Mouse (Mus musculus): ENCODE measurements around the gene Cadps.

DNA sequence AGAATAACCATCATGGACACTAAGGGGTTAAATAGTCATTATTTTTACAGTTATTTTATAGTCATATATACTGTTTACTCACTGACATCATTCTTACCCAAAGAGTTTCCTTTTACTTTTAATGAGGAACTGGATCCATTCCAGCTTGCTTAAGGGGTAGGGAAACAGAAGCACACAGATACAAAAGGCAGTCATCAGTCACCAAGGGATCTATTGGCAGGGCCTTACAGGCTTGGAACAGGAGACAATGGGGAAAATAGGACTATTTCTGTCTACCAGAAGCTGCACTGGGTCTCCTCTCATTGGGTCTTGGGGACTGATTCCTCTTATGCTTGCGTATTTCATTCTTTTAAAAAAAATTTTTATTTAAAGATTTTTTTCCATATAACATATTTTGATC, 46.7 kb upstream of the Cadps start:
- no peak for TF ChIP-seq IRF4 (IDR thresholded peaks at IDR 0.05; ENCODE audit: low read depth, low read length)
- TF ChIP-seq ELF1 (IDR thresholded peaks at IDR 0.05; ENCODE audit: low read depth, low read length) = no peak
- TF ChIP-seq CTCF (conservative IDR thresholded peaks at IDR 0.05 in 1 of 2, IDR thresholded peaks at IDR 0.05 in 1 of 2; ENCODE audit: low read depth in 2 of 2, low read length in 2 of 2) = no peak
- no peak for TF ChIP-seq RAD21 (IDR thresholded peaks at IDR 0.05; ENCODE audit: low read depth, low read length)
- TF ChIP-seq EP300 (IDR thresholded peaks at IDR 0.05; ENCODE audit: low read length) = no peak
- no peak for TF ChIP-seq ZNF384 (IDR thresholded peaks at IDR 0.05; ENCODE audit: low read depth, low read length)
- no peak for TF ChIP-seq POLR2A (IDR thresholded peaks at IDR 0.05; ENCODE audit: low read depth, low read length)
- no peak for TF ChIP-seq USF1 (IDR thresholded peaks at IDR 0.05; ENCODE audit: low read depth, low read length)
- no peak for TF ChIP-seq TCF12 (IDR thresholded peaks at IDR 0.05; ENCODE audit: low read depth, low read length)
- no peak for TF ChIP-seq HCFC1 (IDR thresholded peaks at IDR 0.05; ENCODE audit: low read depth, low read length)
- TF ChIP-seq BHLHE40 (IDR thresholded peaks at IDR 0.05; ENCODE audit: low read depth, low read length) = no peak
- no peak for TF ChIP-seq KAT2A (IDR thresholded peaks at IDR 0.05; ENCODE audit: insufficient replicate concordance, low read length)
- TF ChIP-seq MAZ (IDR thresholded peaks at IDR 0.05; ENCODE audit: low read depth, low read length) = no peak
